In genomic region chr2:27645471-27645870, GRCm38 (mm10) we compare ENCODE assay signal across 23 mouse cellular contexts. TPM values are rescaled to one million over a fixed set of nuclear protein-coding genes. Genes with fewer than 3 reads are reported as not detected.
DNase-seq lines count a peak whose midpoint lies in the region; ATAC-seq and TF ChIP-seq lines count a peak whose summit lies in the region.
"Had no signal": no experiment of that assay in that cellular context is flagged by ENCODE, and none has a peak within 500 bp of the region (broad histone marks: within the 10 kb centered on the region; RNA-seq: fewer than 3 reads in every experiment).

No protein-coding gene starts in this region.

- H3K27me3 ChIP-seq in heart, embryonic 16.5 days (ENCODE audit: control insufficient read depth, insufficient read depth, low read length), result no peaks in the 10 kb centered on the region
- no peaks in the 10 kb centered on the region for H3K27me3 ChIP-seq in intestine, embryonic 14.5 days (replicated peaks; ENCODE audit: control insufficient read depth, insufficient read depth, low read length)
- H3K27me3 ChIP-seq in intestine, postnatal 0 days (replicated peaks; ENCODE audit: control insufficient read depth, insufficient read depth, low read length), result no peaks in the 10 kb centered on the region
- H3K27me3 ChIP-seq in intestine, embryonic 15.5 days (replicated peaks), result no peaks in the 10 kb centered on the region
- H3K27me3 ChIP-seq: hindbrain, embryonic 15.5 days; limb, embryonic 15.5 days; neural tube, embryonic 12.5 days had no signal

- H3K4me1 ChIP-seq in heart, embryonic 16.5 days (ENCODE audit: control insufficient read depth, insufficient read depth, low read length), result peaks cover 20% of the 10 kb centered on the region
- peaks cover 28% of the 10 kb centered on the region for H3K4me1 ChIP-seq in intestine, embryonic 14.5 days (replicated peaks; ENCODE audit: control insufficient read depth, insufficient read depth, low read length)
- H3K4me1 ChIP-seq in intestine, postnatal 0 days (replicated peaks; ENCODE audit: control insufficient read depth, insufficient read depth, low read length), result 0 out of 2 replicates have a peak, but pooled peaks cover 2% of the 10 kb centered on the region
- peaks cover 16% of the 10 kb centered on the region for H3K4me1 ChIP-seq in intestine, embryonic 15.5 days (replicated peaks)

- 38% methylated on average over 3 of the region's 3 CpGs for WGBS in heart, embryonic 16.5 days
- WGBS in intestine, embryonic 14.5 days, result 48% methylated on average over 3 of the region's 3 CpGs
- 49% methylated on average over 3 of the region's 3 CpGs for WGBS in intestine, postnatal 0 days
- 49% methylated on average over 3 of the region's 3 CpGs for WGBS in intestine, embryonic 15.5 days

- H3K9me3 ChIP-seq in heart, embryonic 16.5 days (replicated peaks; ENCODE audit: control insufficient read depth, low read length), result no peaks in the 10 kb centered on the region
- H3K9me3 ChIP-seq in intestine, embryonic 14.5 days (ENCODE audit: control insufficient read depth, low read length), result no peaks in the 10 kb centered on the region
- no peaks in the 10 kb centered on the region for H3K9me3 ChIP-seq in intestine, postnatal 0 days (ENCODE audit: control insufficient read depth)
- H3K9me3 ChIP-seq in intestine, embryonic 15.5 days, result no peaks in the 10 kb centered on the region
- H3K9me3 ChIP-seq: G1E; hindbrain, embryonic 15.5 days; kidney, embryonic 15.5 days; limb, embryonic 15.5 days; liver, embryonic 13.5 days; midbrain, embryonic 12.5 days; neural tube, embryonic 12.5 days had no signal

- peak; percentile 42 for DNase-seq in adrenal gland, postnatal 14 days
- DNase-seq in adrenal gland, postnatal 36 days, result no peak
- no peak for DNase-seq in heart, postnatal 4 days
- no peak for DNase-seq in intestine, embryonic 14.5 days (ENCODE audit: low spot score)
- DNase-seq in urinary bladder, postnatal 10 days (ENCODE audit: low spot score), result no peak
- DNase-seq: cerebellum, adult 2 months; kidney, adult 18-20 months; liver, embryonic 13.5 days; lung, adult 18-20 months; right cerebral cortex, postnatal 4 days had no signal

- H3K36me3 ChIP-seq in heart, embryonic 16.5 days (ENCODE audit: control insufficient read depth, insufficient read depth), result no peaks in the 10 kb centered on the region
- no peaks in the 10 kb centered on the region for H3K36me3 ChIP-seq in intestine, embryonic 14.5 days (ENCODE audit: control insufficient read depth, insufficient read depth, low read length)
- H3K36me3 ChIP-seq in intestine, postnatal 0 days (ENCODE audit: control insufficient read depth, insufficient read depth), result no peaks in the 10 kb centered on the region
- no peaks in the 10 kb centered on the region for H3K36me3 ChIP-seq in intestine, embryonic 15.5 days
- H3K36me3 ChIP-seq: G1E; hindbrain, embryonic 15.5 days; kidney, embryonic 15.5 days; limb, embryonic 15.5 days; liver, embryonic 13.5 days; midbrain, embryonic 12.5 days; neural tube, embryonic 12.5 days had no signal

- no peak for TF ChIP-seq CTCF in intestine, postnatal 0 days (IDR thresholded peaks at IDR 0.05; ENCODE audit: low read depth)

- no peak overlapping the region for H3K9ac ChIP-seq in heart, embryonic 16.5 days (ENCODE audit: low read length)
- H3K9ac ChIP-seq in intestine, embryonic 14.5 days (ENCODE audit: low read length), result no peak overlapping the region
- H3K9ac ChIP-seq in intestine, postnatal 0 days (ENCODE audit: low read depth, low read length), result no peak overlapping the region
- no peak overlapping the region for H3K9ac ChIP-seq in intestine, embryonic 15.5 days
- H3K9ac ChIP-seq: hindbrain, embryonic 15.5 days; kidney, embryonic 15.5 days; limb, embryonic 15.5 days; liver, embryonic 13.5 days; midbrain, embryonic 12.5 days; neural tube, embryonic 12.5 days had no signal

- no peak overlapping the region for H3K4me3 ChIP-seq in heart, embryonic 16.5 days (ENCODE audit: low read length)
- H3K4me3 ChIP-seq in intestine, embryonic 14.5 days (ENCODE audit: low read depth, low read length), result no peak overlapping the region
- H3K4me3 ChIP-seq in intestine, postnatal 0 days (ENCODE audit: low read depth, low read length), result no peak overlapping the region
- H3K4me3 ChIP-seq in intestine, embryonic 15.5 days (replicated peaks), result no peak overlapping the region
- H3K4me3 ChIP-seq: hindbrain, embryonic 15.5 days; kidney, embryonic 15.5 days; left cerebral cortex, adult 2 months; limb, embryonic 15.5 days; liver, embryonic 13.5 days; megakaryocyte, embryonic 14.5 days; midbrain, embryonic 12.5 days; myocyte; neural tube, embryonic 12.5 days had no signal

- 0 out of 2 replicates have a peak overlapping the region, but pooled peaks have one; percentile 6 for H3K27ac ChIP-seq in heart, embryonic 16.5 days (ENCODE audit: low read length)
- H3K27ac ChIP-seq in intestine, embryonic 14.5 days (ENCODE audit: low read depth), result peak overlapping the region; percentile 47; the same call in 1 of the 2 replicates
- no peak overlapping the region for H3K27ac ChIP-seq in intestine, postnatal 0 days (ENCODE audit: low read depth, low read length)
- peak overlapping the region; percentile 13 for H3K27ac ChIP-seq in intestine, embryonic 15.5 days
- H3K27ac ChIP-seq: hindbrain, embryonic 15.5 days; kidney, embryonic 15.5 days; left cerebral cortex, adult 2 months; liver, embryonic 13.5 days; midbrain, embryonic 12.5 days; neural tube, embryonic 12.5 days had no signal

- no peak overlapping the region for H3K4me2 ChIP-seq in heart, embryonic 16.5 days (ENCODE audit: low read depth, low read length)
- H3K4me2 ChIP-seq in intestine, embryonic 14.5 days (ENCODE audit: low read length), result no peak overlapping the region
- H3K4me2 ChIP-seq in intestine, postnatal 0 days (replicated peaks; ENCODE audit: low read depth), result no peak overlapping the region
- H3K4me2 ChIP-seq in intestine, embryonic 15.5 days (replicated peaks), result no peak overlapping the region
- H3K4me2 ChIP-seq: hindbrain, embryonic 15.5 days; kidney, embryonic 15.5 days; limb, embryonic 15.5 days; liver, embryonic 13.5 days; midbrain, embryonic 12.5 days; neural tube, embryonic 12.5 days had no signal

- ATAC-seq in heart, embryonic 16.5 days (replicated peaks; ENCODE audit: extremely low read depth, insufficient read depth, low FRiP score), result peak; percentile 47; the same call in 1 of the 2 replicates
- ATAC-seq in intestine, embryonic 14.5 days (replicated peaks; ENCODE audit: low FRiP score, low TSS enrichment, low read depth), result no peak
- no peak for ATAC-seq in intestine, postnatal 0 days
- no peak for ATAC-seq in intestine, embryonic 15.5 days
- ATAC-seq: forebrain, embryonic 14.5 days had no signal

RNA-seq across cellular contexts. Expression of gene Rxra, which starts 30.8 kb away (rescaled TPM):
- 46.5 and 62.1 TPM in 2 replicates for total RNA-seq in adrenal gland, postnatal 14 days (2021)
- total RNA-seq in adrenal gland, postnatal 36 days (2021), result 10 to 100 TPM; 49.2 to 51.4 TPM
- polyA plus RNA-seq in heart, embryonic 16.5 days (2015; fragmentation: Nextera tagmentation; extraction: Ambion mirVana), result 6.6 and 8.4 TPM in 2 replicates
- 10 to 100 TPM; 39.0 to 43.2 TPM for total RNA-seq in heart, postnatal 4 days (2021)
- 8.3 and 9.2 TPM in 2 replicates for polyA plus RNA-seq in intestine, embryonic 14.5 days (2014; fragmentation: Nextera tagmentation; extraction: Ambion mirVana)
- polyA plus RNA-seq in intestine, postnatal 0 days (2015; fragmentation: Nextera tagmentation; extraction: Ambion mirVana), result 9.0 and 10.2 TPM in 2 replicates
- 11.7 and 12.5 TPM in 2 replicates for polyA plus RNA-seq in intestine, embryonic 15.5 days (2015; fragmentation: Nextera tagmentation; extraction: Ambion mirVana)
- polyA plus RNA-seq: G1E had no signal
